Mouse (Mus musculus): ENCODE measurements around the gene Ghsr. TPM values are rescaled to one million over a fixed set of nuclear protein-coding genes. Genes with fewer than 3 reads are reported as not detected.

Ghsr gene
- total RNA-seq, 1 experiment = 0.13 TPM

DNA sequence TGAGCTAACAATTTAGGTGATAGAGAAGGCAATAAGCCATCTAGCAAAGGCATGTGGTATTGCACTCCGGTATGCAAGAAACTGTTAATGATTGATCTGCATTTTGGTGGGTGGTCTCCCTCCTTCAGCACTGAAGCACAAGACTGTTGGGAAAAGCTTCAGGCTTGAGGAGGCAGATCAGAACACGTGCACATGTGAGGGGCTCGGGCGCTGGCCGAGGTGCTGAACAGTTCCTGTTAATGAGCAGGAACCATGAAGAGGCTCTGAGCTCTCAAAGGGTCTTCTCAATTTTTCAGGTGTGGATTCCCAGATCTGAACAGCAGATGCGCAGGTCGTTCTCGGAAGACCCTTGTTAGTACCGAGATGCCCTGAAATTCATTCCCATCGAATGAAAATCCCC is 1.0 kb upstream of the Ghsr start:
- in situ Hi-C loops (cut with MboI; ENCODE audit: low sequenced_read_pairs in 2 of 2, unreplicated experiment in 2 of 2) = no loop called here
- Histone ChIP-seq H3K27ac (ENCODE audit: insufficient read depth, low read depth, low read length, poor library complexity, severe bottlenecking) (no peak overlapping the region), H3K9me3 (ENCODE audit: control insufficient read depth, insufficient read depth, low read depth, low read length) (no peaks in the 10 kb centered on the region), H3K9ac (ENCODE audit: insufficient read depth, low read depth, low read length, poor library complexity, severe bottlenecking) (no peak overlapping the region), H3K4me3 (ENCODE audit: insufficient read depth in 1 of 2, low read depth in 1 of 2, low read length in 2 of 2, poor library complexity in 1 of 2, severe bottlenecking in 1 of 2) (no peak overlapping the region), H3K4me1 (ENCODE audit: control insufficient read depth in 2 of 2, insufficient read depth in 2 of 2, low read length in 2 of 2, poor library complexity in 1 of 2) (peaks cover 0 to 6% of the 10 kb centered on the region in 2 experiments; a peak in 1 of 4 replicates), H3K36me3 (ENCODE audit: control insufficient read depth, insufficient read depth, low read length, poor library complexity, severe bottlenecking) (no peaks in the 10 kb centered on the region)
- peak; percentile 60 for DNase-seq (ENCODE audit: low read depth, low spot score)
- TF ChIP-seq HCFC1 (IDR thresholded peaks at IDR 0.05; ENCODE audit: borderline replicate concordance, insufficient read depth, low read length) (no peak), ZC3H11A (IDR thresholded peaks at IDR 0.05; ENCODE audit: borderline replicate concordance, low read depth, low read length) (no peak), MAFK (IDR thresholded peaks at IDR 0.05; ENCODE audit: insufficient read depth, low read depth, low read length) (no peak), ZNF384 (IDR thresholded peaks at IDR 0.05; ENCODE audit: low read depth, low read length) (no peak), CHD2 (IDR thresholded peaks at IDR 0.05; ENCODE audit: low read depth, low read length) (no peak)

DNA sequence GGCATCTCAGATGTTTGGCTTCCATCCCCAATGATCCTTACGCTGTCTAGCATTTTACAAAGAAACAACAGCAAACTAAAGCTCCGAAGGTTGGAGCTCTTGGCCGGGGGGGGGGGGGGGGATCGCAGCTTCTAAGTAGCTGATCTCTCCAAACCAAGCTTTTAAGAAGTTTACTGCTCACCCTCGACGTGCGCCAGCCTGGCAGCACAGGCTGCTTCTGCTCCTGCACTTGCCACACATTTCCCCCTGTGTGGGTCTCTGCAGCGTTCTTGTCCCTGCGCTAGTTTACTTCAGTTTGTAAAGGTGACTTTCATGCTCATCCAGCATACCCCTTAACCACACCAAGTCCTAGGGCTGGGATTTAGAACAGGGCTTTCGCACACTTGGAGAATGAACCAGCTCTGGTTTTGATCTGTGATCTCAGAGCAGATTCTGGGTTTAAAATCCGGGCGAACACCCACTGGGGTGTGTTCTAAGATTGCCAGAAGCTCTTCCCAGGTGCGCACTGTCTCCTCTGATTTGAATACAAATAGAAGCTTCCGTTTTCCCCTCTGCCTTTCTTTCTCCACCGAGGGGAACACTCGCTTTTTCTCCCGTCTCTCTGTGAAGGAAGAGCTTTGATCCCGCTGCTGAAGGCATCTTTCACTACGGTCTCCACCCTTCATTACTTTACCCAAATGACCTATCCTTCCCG is 422 bp upstream of the Ghsr start:
- H3K9me3 ChIP-seq (ENCODE audit: control insufficient read depth, insufficient read depth, low read depth, low read length) = no peaks in the 10 kb centered on the region
- peak overlapping the region; percentile 22 to 44; a peak in 2 of 4 replicates for H3K4me3 ChIP-seq (ENCODE audit: insufficient read depth in 1 of 2, low read depth in 1 of 2, low read length in 2 of 2, poor library complexity in 1 of 2, severe bottlenecking in 1 of 2)
- DNase-seq (ENCODE audit: low read depth, low spot score) = no peak
- TF ChIP-seq HCFC1 (IDR thresholded peaks at IDR 0.05; ENCODE audit: borderline replicate concordance, insufficient read depth, low read length) (no peak), MAFK (IDR thresholded peaks at IDR 0.05; ENCODE audit: insufficient read depth, low read depth, low read length) (no peak), ZNF384 (IDR thresholded peaks at IDR 0.05; ENCODE audit: low read depth, low read length) (no peak), CHD2 (IDR thresholded peaks at IDR 0.05; ENCODE audit: low read depth, low read length) (no peak), ZC3H11A (IDR thresholded peaks at IDR 0.05; ENCODE audit: borderline replicate concordance, low read depth, low read length) (no peak)
- no peak overlapping the region for H3K27ac ChIP-seq (ENCODE audit: insufficient read depth, low read depth, low read length, poor library complexity, severe bottlenecking)
- in situ Hi-C loops (cut with MboI; ENCODE audit: low sequenced_read_pairs in 2 of 2, unreplicated experiment in 2 of 2) = no loop called here
- H3K4me1 ChIP-seq (ENCODE audit: control insufficient read depth in 2 of 2, insufficient read depth in 2 of 2, low read length in 2 of 2, poor library complexity in 1 of 2) = peaks cover 0 to 6% of the 10 kb centered on the region in 2 experiments; a peak in 1 of 4 replicates
- H3K9ac ChIP-seq (ENCODE audit: insufficient read depth, low read depth, low read length, poor library complexity, severe bottlenecking) = no peak overlapping the region
- H3K36me3 ChIP-seq (ENCODE audit: control insufficient read depth, insufficient read depth, low read length, poor library complexity, severe bottlenecking) = no peaks in the 10 kb centered on the region

DNA sequence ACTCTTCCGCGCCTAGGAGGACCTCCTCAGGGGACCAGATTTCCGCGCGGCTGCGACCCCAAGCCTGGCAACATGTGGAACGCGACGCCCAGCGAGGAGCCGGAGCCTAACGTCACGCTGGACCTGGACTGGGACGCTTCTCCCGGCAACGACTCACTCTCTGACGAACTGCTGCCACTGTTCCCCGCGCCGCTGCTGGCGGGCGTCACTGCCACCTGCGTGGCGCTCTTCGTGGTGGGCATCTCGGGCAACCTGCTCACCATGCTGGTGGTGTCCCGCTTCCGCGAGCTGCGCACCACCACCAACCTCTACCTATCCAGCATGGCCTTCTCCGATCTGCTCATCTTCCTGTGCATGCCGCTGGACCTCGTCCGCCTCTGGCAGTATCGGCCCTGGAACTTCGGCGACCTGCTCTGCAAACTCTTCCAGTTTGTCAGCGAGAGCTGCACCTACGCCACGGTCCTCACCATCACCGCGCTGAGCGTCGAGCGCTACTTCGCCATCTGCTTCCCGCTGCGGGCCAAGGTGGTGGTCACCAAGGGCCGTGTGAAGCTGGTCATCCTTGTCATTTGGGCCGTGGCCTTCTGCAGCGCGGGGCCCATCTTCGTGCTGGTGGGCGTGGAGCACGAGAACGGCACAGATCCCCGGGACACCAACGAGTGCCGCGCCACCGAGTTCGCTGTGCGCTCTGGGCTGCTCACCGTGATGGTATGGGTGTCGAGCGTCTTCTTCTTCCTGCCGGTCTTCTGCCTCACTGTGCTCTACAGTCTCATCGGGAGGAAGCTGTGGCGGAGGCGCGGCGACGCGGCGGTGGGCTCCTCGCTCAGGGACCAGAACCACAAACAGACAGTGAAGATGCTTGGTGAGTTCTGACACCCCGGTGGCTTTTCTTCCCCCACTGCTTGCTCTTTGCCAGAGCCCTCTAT is 837 bp downstream of the Ghsr start:
- 0 out of 2 replicates have a peak overlapping the region, but pooled peaks have one; percentile 4 for H3K9ac ChIP-seq (ENCODE audit: insufficient read depth, low read depth, low read length, poor library complexity, severe bottlenecking)
- H3K4me1 ChIP-seq (ENCODE audit: control insufficient read depth in 2 of 2, insufficient read depth in 2 of 2, low read length in 2 of 2, poor library complexity in 1 of 2) = peaks cover 0 to 6% of the 10 kb centered on the region in 2 experiments; a peak in 1 of 4 replicates
- TF ChIP-seq MAFK (IDR thresholded peaks at IDR 0.05; ENCODE audit: insufficient read depth, low read depth, low read length) = no peak
- TF ChIP-seq CHD2 (IDR thresholded peaks at IDR 0.05; ENCODE audit: low read depth, low read length) = no peak
- TF ChIP-seq ZNF384 (IDR thresholded peaks at IDR 0.05; ENCODE audit: low read depth, low read length) = no peak
- no peak for TF ChIP-seq ZC3H11A (IDR thresholded peaks at IDR 0.05; ENCODE audit: borderline replicate concordance, low read depth, low read length)
- no peak for TF ChIP-seq HCFC1 (IDR thresholded peaks at IDR 0.05; ENCODE audit: borderline replicate concordance, insufficient read depth, low read length)
- no peak for DNase-seq (ENCODE audit: low read depth, low spot score)
- H3K4me3 ChIP-seq (ENCODE audit: insufficient read depth in 1 of 2, low read depth in 1 of 2, low read length in 2 of 2, poor library complexity in 1 of 2, severe bottlenecking in 1 of 2) = peak overlapping the region; percentile 10 to 44; a peak in 2 of 4 replicates
- no peaks in the 10 kb centered on the region for H3K36me3 ChIP-seq (ENCODE audit: control insufficient read depth, insufficient read depth, low read length, poor library complexity, severe bottlenecking)
- in situ Hi-C loops (cut with MboI; ENCODE audit: low sequenced_read_pairs in 2 of 2, unreplicated experiment in 2 of 2) = no loop called here
- no peak overlapping the region for H3K27ac ChIP-seq (ENCODE audit: insufficient read depth, low read depth, low read length, poor library complexity, severe bottlenecking)
- no peaks in the 10 kb centered on the region for H3K9me3 ChIP-seq (ENCODE audit: control insufficient read depth, insufficient read depth, low read depth, low read length)

DNA sequence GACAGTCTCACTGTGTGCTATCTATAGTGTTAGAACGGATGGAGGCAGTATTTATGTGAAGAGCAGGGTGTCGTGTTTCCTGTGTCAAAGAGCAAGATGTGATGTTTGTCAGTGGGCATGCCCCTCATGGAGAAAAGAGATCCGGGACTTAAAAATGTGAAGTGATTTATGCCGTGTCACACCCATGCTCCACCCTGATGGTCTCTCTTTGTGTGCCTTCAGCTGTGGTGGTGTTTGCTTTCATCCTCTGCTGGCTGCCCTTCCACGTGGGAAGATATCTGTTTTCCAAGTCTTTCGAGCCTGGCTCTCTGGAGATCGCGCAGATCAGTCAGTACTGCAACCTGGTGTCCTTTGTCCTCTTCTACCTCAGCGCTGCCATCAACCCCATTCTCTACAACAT is 3.2 kb downstream of the Ghsr start:
- no peak for DNase-seq (ENCODE audit: low read depth, low spot score)
- Histone ChIP-seq H3K27ac (ENCODE audit: insufficient read depth, low read depth, low read length, poor library complexity, severe bottlenecking) (no peak overlapping the region), H3K4me3 (ENCODE audit: insufficient read depth in 1 of 2, low read depth in 1 of 2, low read length in 2 of 2, poor library complexity in 1 of 2, severe bottlenecking in 1 of 2) (no peak overlapping the region), H3K4me1 (ENCODE audit: control insufficient read depth in 2 of 2, insufficient read depth in 2 of 2, low read length in 2 of 2, poor library complexity in 1 of 2) (peaks cover 0 to 6% of the 10 kb centered on the region in 2 experiments; a peak in 1 of 4 replicates), H3K9me3 (ENCODE audit: control insufficient read depth, insufficient read depth, low read depth, low read length) (no peaks in the 10 kb centered on the region), H3K36me3 (ENCODE audit: control insufficient read depth, insufficient read depth, low read length, poor library complexity, severe bottlenecking) (no peaks in the 10 kb centered on the region), H3K9ac (ENCODE audit: insufficient read depth, low read depth, low read length, poor library complexity, severe bottlenecking) (no peak overlapping the region)
- TF ChIP-seq HCFC1 (IDR thresholded peaks at IDR 0.05; ENCODE audit: borderline replicate concordance, insufficient read depth, low read length) (no peak), CHD2 (IDR thresholded peaks at IDR 0.05; ENCODE audit: low read depth, low read length) (no peak), MAFK (IDR thresholded peaks at IDR 0.05; ENCODE audit: insufficient read depth, low read depth, low read length) (no peak)
- in situ Hi-C loops (cut with MboI; ENCODE audit: low sequenced_read_pairs in 2 of 2, unreplicated experiment in 2 of 2) = no loop called here

Measured in ES-E14 (cell line).